Mouse (Mus musculus): ENCODE measurements around the gene Xbp1. TPM values are rescaled to one million over a fixed set of nuclear protein-coding genes. Genes with fewer than 3 reads are reported as not detected.
A peak's percentile ranks its signal among the peaks of the same experiment; 100 is the strongest.
"Not testable (repeated sequence)": the region's sequence is repeated elsewhere in the genome, so short reads cannot be mapped to it uniquely, and the experiment has no call there.

Xbp1 gene
- polyA plus RNA-seq, 1 experiment, result 133 TPM

GRCm38 (mm10) chr11:5541799-5542481, 21.5 kb downstream of the Xbp1 start, which contains the start of gene Ccdc117:
Ccdc117 (minus strand) TSS chr11:5542187.
- H3K4me3 ChIP-seq (ENCODE audit: insufficient read depth, low read length), result peak within 1 kb of the TSS; percentile 72
- H3K27ac ChIP-seq (ENCODE audit: insufficient read depth, low read depth, low read length), result peak within 1 kb of the TSS; percentile 42
- peaks cover 28% of the 10 kb centered on the region for H3K4me1 ChIP-seq (ENCODE audit: control insufficient read depth, insufficient read depth, low read length)
- TF ChIP-seq POLR2A (IDR thresholded peaks at IDR 0.05; ENCODE audit: borderline replicate concordance, low read depth, low read length) (no peak), CTCF (IDR thresholded peaks at IDR 0.05; ENCODE audit: low read depth, low read length) (no peak)

GRCm38 (mm10) chr11:5542482-5543185, 22.2 kb downstream of the Xbp1 start:
- no peak overlapping the region for H3K27ac ChIP-seq (ENCODE audit: insufficient read depth, low read depth, low read length)
- TF ChIP-seq POLR2A (IDR thresholded peaks at IDR 0.05; ENCODE audit: borderline replicate concordance, low read depth, low read length) (no peak), CTCF (IDR thresholded peaks at IDR 0.05; ENCODE audit: low read depth, low read length) (no peak)
- peaks cover 28% of the 10 kb centered on the region for H3K4me1 ChIP-seq (ENCODE audit: control insufficient read depth, insufficient read depth, low read length)
- peak overlapping the region; percentile 72 for H3K4me3 ChIP-seq (ENCODE audit: insufficient read depth, low read length)

- Histone ChIP-seq H3K27ac (ENCODE audit: insufficient read depth, low read depth, low read length) (no peak overlapping the region), H3K4me1 (ENCODE audit: control insufficient read depth, insufficient read depth, low read length) (peaks cover 28% of the 10 kb centered on the region), H3K4me3 (ENCODE audit: insufficient read depth, low read length) (no peak overlapping the region)
- TF ChIP-seq CTCF (IDR thresholded peaks at IDR 0.05; ENCODE audit: low read depth, low read length), result no peak
- no peak for TF ChIP-seq POLR2A (IDR thresholded peaks at IDR 0.05; ENCODE audit: borderline replicate concordance, low read depth, low read length)
Measured at GRCm38 (mm10) chr11:5543281-5543680, 22.8 kb downstream of the Xbp1 start.

GRCm38 (mm10) chr11:5544709-5545108, 24.2 kb downstream of the Xbp1 start:
- H3K4me3 ChIP-seq (ENCODE audit: insufficient read depth, low read length); H3K27ac ChIP-seq (ENCODE audit: insufficient read depth, low read depth, low read length): not testable (repeated sequence)
- H3K4me1 ChIP-seq (ENCODE audit: control insufficient read depth, insufficient read depth, low read length), result peaks cover 28% of the 10 kb centered on the region

GRCm38 (mm10) chr11:5545457-5545856, 25.0 kb downstream of the Xbp1 start:
- TF ChIP-seq CTCF (IDR thresholded peaks at IDR 0.05; ENCODE audit: low read depth, low read length), result no peak
- TF ChIP-seq POLR2A (IDR thresholded peaks at IDR 0.05; ENCODE audit: borderline replicate concordance, low read depth, low read length), result no peak
- H3K4me1 ChIP-seq (ENCODE audit: control insufficient read depth, insufficient read depth, low read length), result peaks cover 25% of the 10 kb centered on the region
- H3K27ac ChIP-seq (ENCODE audit: insufficient read depth, low read depth, low read length), result peak overlapping the region; percentile 71
- no peak overlapping the region for H3K4me3 ChIP-seq (ENCODE audit: insufficient read depth, low read length)

GRCm38 (mm10) chr11:5546693-5547092, 26.2 kb downstream of the Xbp1 start:
- H3K4me3 ChIP-seq (ENCODE audit: insufficient read depth, low read length), result no peak overlapping the region
- no peak overlapping the region for H3K27ac ChIP-seq (ENCODE audit: insufficient read depth, low read depth, low read length)
- TF ChIP-seq POLR2A (IDR thresholded peaks at IDR 0.05; ENCODE audit: borderline replicate concordance, low read depth, low read length), result no peak
- TF ChIP-seq CTCF (IDR thresholded peaks at IDR 0.05; ENCODE audit: low read depth, low read length), result no peak
- peaks cover 20% of the 10 kb centered on the region for H3K4me1 ChIP-seq (ENCODE audit: control insufficient read depth, insufficient read depth, low read length)

GRCm38 (mm10) chr11:5551430-5551829, 31.0 kb downstream of the Xbp1 start:
- TF ChIP-seq POLR2A (IDR thresholded peaks at IDR 0.05; ENCODE audit: borderline replicate concordance, low read depth, low read length) (no peak), CTCF (IDR thresholded peaks at IDR 0.05; ENCODE audit: low read depth, low read length) (no peak)

GRCm38 (mm10) chr11:5551931-5552330, 31.5 kb downstream of the Xbp1 start:
- no peak overlapping the region for H3K4me3 ChIP-seq (ENCODE audit: insufficient read depth, low read length)
- TF ChIP-seq CTCF (IDR thresholded peaks at IDR 0.05; ENCODE audit: low read depth, low read length) (no peak), POLR2A (IDR thresholded peaks at IDR 0.05; ENCODE audit: borderline replicate concordance, low read depth, low read length) (no peak)
- H3K4me1 ChIP-seq (ENCODE audit: control insufficient read depth, insufficient read depth, low read length), result no peaks in the 10 kb centered on the region
- no peak overlapping the region for H3K27ac ChIP-seq (ENCODE audit: insufficient read depth, low read depth, low read length)

More at GRCm38 (mm10) chr11:5551430-5551829, 31.0 kb downstream of the Xbp1 start:
- H3K4me3 ChIP-seq (ENCODE audit: insufficient read depth, low read length), result no peak overlapping the region
- H3K27ac ChIP-seq (ENCODE audit: insufficient read depth, low read depth, low read length), result no peak overlapping the region
- no peaks in the 10 kb centered on the region for H3K4me1 ChIP-seq (ENCODE audit: control insufficient read depth, insufficient read depth, low read length)

- TF ChIP-seq POLR2A (IDR thresholded peaks at IDR 0.05; ENCODE audit: borderline replicate concordance, low read depth, low read length), result no peak
- no peak for TF ChIP-seq CTCF (IDR thresholded peaks at IDR 0.05; ENCODE audit: low read depth, low read length)
Measured at GRCm38 (mm10) chr11:5560273-5560672, 39.8 kb downstream of the Xbp1 start.

GRCm38 (mm10) chr11:5562625-5563268, 42.3 kb downstream of the Xbp1 start:
- H3K4me3 ChIP-seq (ENCODE audit: insufficient read depth, low read length), result no peak overlapping the region
- no peak overlapping the region for H3K27ac ChIP-seq (ENCODE audit: insufficient read depth, low read depth, low read length)
- no peak for TF ChIP-seq POLR2A (IDR thresholded peaks at IDR 0.05; ENCODE audit: borderline replicate concordance, low read depth, low read length)
- no peak for TF ChIP-seq CTCF (IDR thresholded peaks at IDR 0.05; ENCODE audit: low read depth, low read length)
- peaks cover 25% of the 10 kb centered on the region for H3K4me1 ChIP-seq (ENCODE audit: control insufficient read depth, insufficient read depth, low read length)

More at GRCm38 (mm10) chr11:5560273-5560672, 39.8 kb downstream of the Xbp1 start:
- H3K4me1 ChIP-seq (ENCODE audit: control insufficient read depth, insufficient read depth, low read length), result peaks cover 12% of the 10 kb centered on the region
- no peak overlapping the region for H3K27ac ChIP-seq (ENCODE audit: insufficient read depth, low read depth, low read length)
- no peak overlapping the region for H3K4me3 ChIP-seq (ENCODE audit: insufficient read depth, low read length)
